Mouse (Mus musculus) Patski (cell line): ENCODE results near the gene Fam43a. TPM values are rescaled to one million over a fixed set of nuclear protein-coding genes. Genes with fewer than 3 reads are reported as not detected.
A peak's percentile ranks its signal among the peaks of the same experiment; 100 is the strongest.

ENCODE experiments used
- ATAC-seq: fragments of 100-300 bp; one replicate; pipeline ENCODE4 v1.8.0; 2021
- CTCF ChIA-PET: fragments of 350-600 bp; sonication (Branson Sonifier 250); formaldehyde crosslinking; loops from one replicate; lab custom pipeline; 2022; ENCODE audit warnings: inconsistent platforms; lab: Charles Lee
- POLR2A ChIA-PET: fragments of 350-600 bp; sonication (Branson Sonifier 250); formaldehyde crosslinking; loops from one replicate; lab custom pipeline; 2022; ENCODE audit warnings: antibody characterized with exemption, inconsistent platforms; lab: Charles Lee
- DNase-seq: peaks from one replicate; pipeline ENCODE4 v3.0.0-alpha.2; 2011; ENCODE audit warnings: low read depth, low spot score
- H3K27me3 ChIP-seq: fragments of 371-371 bp; one replicate; pipeline ENCODE4 v1.5.1; 2021
- CTCF ChIP-seq: fragments of 100-300 bp; IDR thresholded peaks from one replicate; pipeline ENCODE4 v1.5.1; 2021
- in situ Hi-C: fragments of 300-500 bp; cut with MboI; formaldehyde crosslinking; loops from 3 replicates; pipeline ENCODE4 v1.11.1; 2018; ENCODE audit warnings: low pct_unique_long_range_greater_than_20kb, mixed read lengths
- polyA plus RNA-seq: library from polyadenylated mRNA; unstranded; gene quantifications from one replicate; pipeline ENCODE4 v1.2.3, GENCODE M21; 2021

Fam43a gene
- polyA plus RNA-seq, 1 experiment from 2014 or later = 94.0 TPM

DNA sequence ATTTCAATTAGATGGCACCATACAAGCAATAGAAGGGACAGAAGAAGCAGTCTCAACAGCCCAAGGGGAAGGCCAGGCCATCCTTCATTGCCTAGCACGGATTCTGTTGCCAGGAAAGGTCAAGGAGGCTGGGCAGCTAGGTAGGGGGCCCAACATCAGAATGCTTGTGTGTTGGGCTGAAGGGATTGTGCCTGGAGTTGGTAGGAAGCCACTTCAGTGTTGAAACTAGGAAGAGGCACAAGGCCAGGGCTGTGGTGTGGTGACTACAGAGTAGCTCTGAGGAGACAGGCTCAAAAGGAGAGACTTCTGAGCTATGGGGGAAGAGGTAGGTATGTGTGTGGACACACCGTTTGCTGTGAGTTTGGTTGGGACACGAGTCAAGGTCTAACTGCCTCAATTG lies 4.2 kb upstream of the Fam43a start:
- ATAC-seq (no peak), DNase-seq (no peak)
- H3K27me3 ChIP-seq = no peaks in the 10 kb centered on the region
- ChIA-PET CTCF (interaction anchor here (1.2 kb wide), 1 partner anchor 476 kb away, joined by 4 read pairs; no protein-coding TSS in a partner anchor), POLR2A (interaction anchor here (0.6 kb wide), 1 partner anchor 462 kb away, joined by 5 read pairs; no protein-coding TSS in a partner anchor)
- in situ Hi-C loops = loop anchor here (5.0 to 10.0 kb wide), 3 partner anchors 287 to 759 kb away; no protein-coding TSS in a partner anchor
- TF ChIP-seq CTCF = no peak

DNA sequence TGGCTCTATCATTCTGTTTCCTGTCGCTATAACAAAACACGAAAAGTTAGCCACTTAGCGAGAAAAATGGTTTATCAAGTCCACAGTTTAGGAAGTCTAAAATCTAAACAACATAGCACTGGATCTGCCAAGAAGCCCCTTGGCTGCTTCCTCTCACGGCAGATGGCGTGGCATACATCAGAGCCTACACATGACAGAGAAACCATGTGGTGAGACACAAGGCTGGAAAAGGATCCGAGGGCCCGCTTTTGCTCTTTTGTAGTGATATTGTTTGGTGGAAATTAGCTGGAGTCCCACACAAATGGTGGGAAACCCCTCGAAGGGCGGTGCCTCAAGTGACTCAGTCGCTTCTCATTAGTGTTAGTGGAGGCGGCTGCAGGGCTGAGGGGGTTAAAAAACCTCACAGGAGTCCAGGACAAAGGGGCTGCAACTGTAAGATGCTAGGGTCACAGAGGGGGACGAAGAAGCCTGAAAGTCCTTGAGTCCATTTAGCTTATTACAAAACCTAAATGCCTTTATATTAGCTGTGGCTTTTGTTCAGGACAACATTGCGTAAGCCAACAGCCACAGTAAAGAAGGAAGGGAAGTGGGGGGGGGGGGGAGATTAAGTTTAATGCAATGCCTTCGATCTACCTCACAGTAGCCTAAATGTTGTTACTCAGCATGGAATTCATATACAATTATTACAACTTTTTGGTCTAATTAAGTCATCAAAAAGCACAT lies 3.5 kb upstream of the Fam43a start:
- in situ Hi-C loops = loop anchor here (5.0 to 10.0 kb wide), 3 partner anchors 286 to 759 kb away; no protein-coding TSS in a partner anchor
- no peak for DNase-seq
- H3K27me3 ChIP-seq = no peaks in the 10 kb centered on the region
- ChIA-PET POLR2A (interaction anchor here (0.6 kb wide), 1 partner anchor 226 kb away, joined by 6 read pairs; no protein-coding TSS in a partner anchor), CTCF (no interaction called here)
- no peak for ATAC-seq
- TF ChIP-seq CTCF = no peak

DNA sequence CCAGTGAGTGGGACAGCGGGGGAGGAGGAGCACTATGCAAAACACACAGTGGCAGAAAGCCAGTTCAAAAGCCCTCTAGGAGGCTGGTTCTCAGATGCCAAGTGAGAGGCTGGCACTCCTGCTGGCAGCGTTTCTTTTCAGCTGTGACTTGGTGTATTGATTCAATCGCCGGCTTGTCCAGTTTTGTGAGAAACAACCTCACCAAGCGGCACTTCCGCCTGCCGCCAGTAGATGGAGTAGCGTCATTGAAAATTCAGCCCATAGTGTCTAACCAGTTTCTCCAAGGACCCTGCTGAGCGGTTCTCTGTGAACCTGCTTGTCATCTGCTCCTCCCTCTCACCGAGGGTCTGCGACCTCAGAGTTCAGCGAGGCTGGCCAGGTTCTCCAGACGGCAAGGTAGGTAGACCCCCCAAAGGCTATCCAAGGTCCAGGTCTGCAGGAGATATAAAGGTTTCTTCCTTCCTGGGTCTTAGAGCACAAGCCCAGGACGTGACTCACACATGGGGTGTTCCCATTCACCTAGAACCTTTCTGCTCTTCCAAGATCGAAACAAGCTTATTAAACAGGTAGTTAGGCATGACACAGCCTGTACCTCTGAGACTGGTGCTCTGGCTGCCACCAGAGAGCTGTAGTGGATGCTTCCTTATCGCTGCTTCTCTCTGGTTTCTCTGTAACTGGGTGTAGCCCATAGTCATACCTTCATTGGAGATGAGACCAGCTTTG lies 2.4 kb upstream of the Fam43a start:
- POLR2A ChIA-PET = interaction anchor here (0.6 kb wide), 1 partner anchor 354 kb away, joined by 3 read pairs; no protein-coding TSS in a partner anchor
- no peak for TF ChIP-seq CTCF
- no peaks in the 10 kb centered on the region for H3K27me3 ChIP-seq
- in situ Hi-C loops = loop anchor here (5.0 to 10.0 kb wide), 3 partner anchors 285 to 758 kb away; no protein-coding TSS in a partner anchor
- DNase-seq (peak; percentile 71), ATAC-seq (no peak)
- CTCF ChIA-PET = interaction anchor here (0.7 to 2.9 kb wide), 7 partner anchors 14 to 474 kb away, joined by 3 to 11 read pairs (median 4); no protein-coding TSS in a partner anchor

DNA sequence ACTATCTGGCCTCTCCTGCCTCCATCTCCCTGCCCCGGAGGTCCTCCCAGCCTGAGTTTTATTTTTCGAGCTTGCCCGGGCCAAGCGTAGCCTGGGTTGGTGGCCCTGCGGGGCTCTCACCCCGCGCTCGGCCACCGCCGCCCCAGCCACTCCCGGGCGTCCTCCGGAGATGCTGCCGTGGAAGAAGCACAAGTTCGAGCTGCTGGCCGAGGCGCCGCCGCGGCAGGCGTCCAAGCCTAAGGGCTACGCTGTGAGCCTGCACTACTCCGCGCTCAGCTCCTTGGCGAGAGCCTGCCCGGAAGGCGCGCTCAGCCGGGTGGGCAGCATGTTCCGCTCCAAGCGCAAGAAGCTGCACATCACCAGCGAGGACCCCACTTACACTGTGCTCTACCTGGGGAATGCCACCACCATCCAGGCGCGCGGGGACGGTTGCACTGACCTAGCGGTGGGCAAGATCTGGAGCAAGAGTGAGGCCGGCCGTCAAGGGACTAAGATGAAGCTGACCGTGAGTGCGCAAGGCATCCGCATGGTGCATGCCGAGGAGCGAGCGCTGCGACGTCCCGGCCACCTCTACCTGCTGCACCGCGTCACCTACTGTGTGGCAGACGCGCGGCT lies 1.0 kb downstream of the Fam43a start:
- ChIA-PET CTCF (interaction anchor here (1.5 to 2.0 kb wide), 5 partner anchors 34 to 267 kb away, joined by 3 to 7 read pairs (median 5); no protein-coding TSS in a partner anchor), POLR2A (interaction anchor here (0.5 to 5.4 kb wide), 26 partner anchors 42 to 499 kb away, joined by 3 to 31 read pairs (median 5); no protein-coding TSS in a partner anchor)
- no peak for DNase-seq
- no peaks in the 10 kb centered on the region for H3K27me3 ChIP-seq
- TF ChIP-seq CTCF = no peak
- ATAC-seq = no peak
- in situ Hi-C loops = no loop called here

DNA sequence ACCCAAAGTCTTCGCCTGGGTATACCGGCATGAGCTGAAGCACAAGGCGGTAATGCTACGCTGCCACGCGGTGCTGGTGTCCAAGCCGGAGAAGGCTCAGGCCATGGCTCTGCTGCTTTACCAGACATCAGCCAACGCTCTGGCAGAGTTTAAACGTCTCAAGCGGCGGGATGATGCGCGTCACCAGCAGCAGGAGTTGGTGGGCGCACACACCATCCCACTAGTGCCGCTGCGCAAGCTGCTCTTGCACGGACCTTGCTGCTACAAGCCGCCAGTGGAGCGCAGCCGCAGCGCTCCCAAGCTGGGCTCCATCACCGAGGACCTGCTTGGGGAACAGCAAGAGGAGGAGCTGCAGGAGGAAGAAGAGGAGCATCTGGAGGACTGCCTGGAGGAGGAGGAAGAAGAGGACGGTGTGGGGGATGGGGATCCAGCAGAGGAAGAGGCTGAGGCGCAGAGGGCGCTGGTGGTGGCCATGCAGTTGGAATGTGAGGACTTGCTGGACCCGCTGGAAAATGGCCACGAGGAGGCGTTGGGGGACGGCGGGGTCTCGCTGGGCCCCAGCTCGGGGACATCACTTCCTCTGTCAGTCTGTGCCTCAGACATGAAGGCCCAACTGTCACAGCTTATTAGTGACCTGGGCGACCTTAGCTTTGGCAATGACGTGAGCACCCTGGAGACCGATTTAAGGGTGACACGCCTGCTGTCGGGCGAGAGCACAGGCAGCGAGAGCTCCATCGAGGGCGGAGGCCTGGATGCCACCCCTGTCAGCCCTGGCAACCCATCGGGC lies 1.7 kb downstream of the Fam43a start:
- no peaks in the 10 kb centered on the region for H3K27me3 ChIP-seq
- CTCF ChIA-PET = interaction anchor here (1.2 to 2.0 kb wide), 5 partner anchors 45 to 269 kb away, joined by 3 to 7 read pairs (median 5); no protein-coding TSS in a partner anchor
- POLR2A ChIA-PET = interaction anchor here (0.6 to 5.4 kb wide), 22 partner anchors 45 to 470 kb away, joined by 3 to 31 read pairs (median 4); no protein-coding TSS in a partner anchor
- TF ChIP-seq CTCF = no peak
- ATAC-seq (no peak), DNase-seq (no peak)
- in situ Hi-C loops = no loop called here

DNA sequence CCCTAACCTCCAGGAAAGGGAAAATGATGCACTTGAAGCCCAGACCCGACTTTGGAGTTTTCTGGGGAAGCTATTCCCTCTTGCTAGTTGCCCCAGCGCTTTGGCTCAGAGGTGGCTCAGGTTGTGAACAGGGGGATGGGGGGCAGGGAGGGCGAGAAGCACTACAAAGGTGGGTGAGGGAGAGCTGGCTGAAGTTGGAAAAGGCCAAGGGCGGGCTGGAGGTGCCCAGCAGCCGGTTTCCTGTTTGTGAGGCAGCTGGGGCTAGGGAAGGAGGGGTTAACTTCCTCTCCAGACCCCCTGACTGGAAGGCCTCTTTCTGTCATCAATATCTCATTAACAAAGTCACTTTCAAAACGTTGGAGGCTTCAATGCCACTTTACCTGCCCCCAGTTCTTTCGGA lies 2.4 kb downstream of the Fam43a start:
- in situ Hi-C loops = no loop called here
- CTCF ChIA-PET = interaction anchor here (1.1 to 2.0 kb wide), 5 partner anchors 56 to 268 kb away, joined by 3 to 5 read pairs (median 3); no protein-coding TSS in a partner anchor
- DNase-seq (no peak), ATAC-seq (no peak)
- POLR2A ChIA-PET = interaction anchor here (0.7 to 5.4 kb wide), 20 partner anchors 44 to 469 kb away, joined by 3 to 31 read pairs (median 4); no protein-coding TSS in a partner anchor
- no peak for TF ChIP-seq CTCF
- H3K27me3 ChIP-seq = no peaks in the 10 kb centered on the region

DNA sequence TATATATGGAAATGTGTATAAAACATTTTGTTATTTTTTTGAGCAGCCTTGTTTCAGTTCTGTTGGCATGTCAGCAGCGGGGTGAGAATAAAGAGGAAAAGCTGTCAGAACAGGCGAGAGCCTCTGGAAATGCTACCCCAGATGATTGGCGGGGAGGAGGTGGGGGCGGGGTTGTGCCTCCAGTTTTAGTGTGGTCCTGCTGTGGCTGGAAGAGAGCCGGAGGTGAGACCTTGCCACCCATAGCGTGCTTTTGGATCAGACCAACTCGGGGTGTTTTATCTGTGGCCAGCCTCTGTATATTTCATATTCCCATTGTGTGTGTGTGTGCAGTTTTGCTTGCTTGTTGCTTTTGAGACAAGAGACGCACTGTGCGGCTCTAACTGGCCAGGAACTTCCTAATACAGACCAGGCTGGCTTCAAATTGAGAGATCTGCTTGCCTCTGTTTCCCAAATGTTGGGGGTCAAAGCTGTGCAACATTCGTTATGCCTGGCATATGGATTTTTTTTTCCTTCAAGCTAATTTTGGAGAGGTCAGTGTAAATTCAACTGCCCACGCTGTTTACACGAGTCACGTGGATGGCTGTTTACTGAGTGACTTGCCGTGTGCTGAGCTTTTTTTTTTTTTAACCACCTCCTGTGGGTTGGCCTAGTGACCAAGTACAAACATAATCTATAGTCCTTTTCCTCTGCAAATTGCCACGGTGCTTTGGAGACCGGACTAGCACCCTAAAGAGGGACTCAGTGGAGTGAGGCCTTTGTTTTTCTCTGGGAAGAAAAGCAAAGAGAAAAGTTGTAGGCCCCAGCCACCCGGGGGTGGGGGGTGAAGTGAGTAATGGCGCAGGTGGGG lies 3.4 kb downstream of the Fam43a start:
- H3K27me3 ChIP-seq = no peaks in the 10 kb centered on the region
- POLR2A ChIA-PET = interaction anchor here (0.6 to 5.4 kb wide), 18 partner anchors 31 to 440 kb away, joined by 3 to 31 read pairs (median 4); no protein-coding TSS in a partner anchor
- ATAC-seq (no peak), DNase-seq (no peak)
- CTCF ChIA-PET = interaction anchor here (1.1 to 2.0 kb wide), 5 partner anchors 55 to 267 kb away, joined by 3 to 5 read pairs (median 3); no protein-coding TSS in a partner anchor
- TF ChIP-seq CTCF = no peak
- in situ Hi-C loops = no loop called here

DNA sequence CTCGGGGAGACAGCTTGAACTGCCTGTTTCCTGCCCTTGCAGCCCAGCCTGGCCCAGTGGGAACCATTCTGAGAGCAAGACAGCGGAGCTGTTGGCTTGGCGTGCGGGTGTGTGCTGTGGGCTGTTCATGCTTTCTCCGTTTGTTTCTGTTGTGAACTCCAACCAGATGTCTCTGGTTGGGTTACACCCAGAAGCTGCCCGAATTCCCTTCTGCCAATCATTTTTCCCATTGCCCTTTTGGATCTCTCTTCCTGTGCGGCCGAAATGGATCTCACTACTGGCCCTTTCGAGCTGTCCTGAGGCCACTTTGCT lies 4.0 kb downstream of the Fam43a start:
- H3K27me3 ChIP-seq = no peaks in the 10 kb centered on the region
- ChIA-PET CTCF (no interaction called here), POLR2A (interaction anchor here (0.6 to 5.4 kb wide), 8 partner anchors 31 to 369 kb away, joined by 3 to 31 read pairs (median 5); no protein-coding TSS in a partner anchor)
- no peak for TF ChIP-seq CTCF
- in situ Hi-C loops = no loop called here
- no peak for DNase-seq
- ATAC-seq = no peak
